9 mouse cellular contexts compared by ENCODE assay signal in the genomic region with DNA sequence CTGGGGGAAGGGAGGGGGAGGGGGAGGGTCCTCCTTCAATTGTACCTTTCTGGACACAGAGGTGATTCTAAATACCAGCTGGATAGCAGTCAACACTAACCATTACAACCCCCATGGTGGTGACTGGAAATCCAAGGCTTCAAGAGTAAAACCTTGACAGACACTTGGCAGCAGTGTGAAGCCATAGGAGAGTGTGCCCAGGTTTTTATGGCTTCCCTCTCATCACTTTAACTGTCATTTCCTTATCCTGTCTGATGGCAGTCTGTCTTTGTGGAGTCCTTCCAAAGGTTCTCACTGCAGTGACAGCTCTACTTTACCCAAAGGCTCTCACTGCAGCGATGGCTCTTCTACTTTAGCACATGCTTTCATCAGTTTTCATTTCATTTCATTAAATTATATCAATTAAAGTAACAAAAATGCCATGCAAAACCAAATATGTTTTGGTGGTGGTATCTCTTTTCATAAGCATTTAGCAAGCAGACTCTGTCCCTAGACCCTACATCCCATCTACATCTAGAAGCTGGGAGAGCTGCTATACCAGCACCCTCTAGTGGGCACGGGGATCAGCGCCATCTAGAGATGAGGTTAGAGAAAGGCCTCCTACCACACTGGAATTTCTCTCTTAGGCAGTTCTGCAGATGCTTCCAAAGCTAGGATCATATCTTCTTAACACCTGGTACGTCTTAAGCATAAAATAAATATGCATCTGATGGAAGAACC. TPM values are rescaled to one million over a fixed set of nuclear protein-coding genes. Genes with fewer than 3 reads are reported as not detected.
A peak's percentile ranks its signal among the peaks of the same experiment; 100 is the strongest.
DNase-seq lines count a peak whose midpoint lies in the region; ATAC-seq and TF ChIP-seq lines count a peak whose summit lies in the region.
"Had no signal": no experiment of that assay in that cellular context is flagged by ENCODE, and none has a peak within 500 bp of the region (broad histone marks: within the 10 kb centered on the region; RNA-seq: fewer than 3 reads in every experiment).

No protein-coding gene starts in this region.

- no peaks in the 10 kb centered on the region for H3K36me3 ChIP-seq in intestine, embryonic 14.5 days (ENCODE audit: control insufficient read depth, insufficient read depth, low read length)
- H3K36me3 ChIP-seq in intestine, embryonic 15.5 days, result no peaks in the 10 kb centered on the region
- H3K36me3 ChIP-seq in E14TG2a.4 (ENCODE audit: insufficient read depth, low read length), result no peaks in the 10 kb centered on the region
- H3K36me3 ChIP-seq: liver, embryonic 15.5 days had no signal

- H3K4me1 ChIP-seq in intestine, embryonic 14.5 days (replicated peaks; ENCODE audit: control insufficient read depth, insufficient read depth, low read length), result no peaks in the 10 kb centered on the region
- H3K4me1 ChIP-seq in intestine, embryonic 15.5 days (replicated peaks), result no peaks in the 10 kb centered on the region
- H3K4me1 ChIP-seq in E14TG2a.4 (replicated peaks; ENCODE audit: low read depth, low read length), result peaks cover 11% of the 10 kb centered on the region

- no peaks in the 10 kb centered on the region for H3K27me3 ChIP-seq in intestine, embryonic 14.5 days (replicated peaks; ENCODE audit: control insufficient read depth, insufficient read depth, low read length)
- no peaks in the 10 kb centered on the region for H3K27me3 ChIP-seq in intestine, embryonic 15.5 days (replicated peaks)
- H3K27me3 ChIP-seq in E14TG2a.4 (ENCODE audit: insufficient read depth, low read length), result 0 out of 2 replicates have a peak, but pooled peaks cover 2% of the 10 kb centered on the region
- H3K27me3 ChIP-seq: liver, embryonic 15.5 days had no signal

- peak; percentile 68 for DNase-seq in intestine, embryonic 14.5 days (ENCODE audit: low spot score)
- peak; percentile 35 for DNase-seq in cerebellum, adult 11-12 months
- peak; percentile 25 to 48 for DNase-seq in frontal cortex, postnatal 25 days (ENCODE audit: low spot score in 2 of 2)
- DNase-seq in layer of hippocampus, postnatal 10 days (ENCODE audit: low spot score in 2 of 2), result peak; percentile 69 to 79
- DNase-seq in mesoderm, embryonic 11.5 days (ENCODE audit: low read depth, low spot score), result peak; percentile 59
- DNase-seq in thymus, postnatal 10 days (ENCODE audit: low spot score in 2 of 2), result peak; percentile 55 to 80

- 33% methylated on average over 4 of the region's 4 CpGs for WGBS in intestine, embryonic 14.5 days
- 38% methylated on average over 4 of the region's 4 CpGs for WGBS in intestine, embryonic 15.5 days

- H3K9me3 ChIP-seq in intestine, embryonic 14.5 days (ENCODE audit: control insufficient read depth, low read length), result no peaks in the 10 kb centered on the region
- H3K9me3 ChIP-seq in intestine, embryonic 15.5 days, result no peaks in the 10 kb centered on the region
- peaks cover 12% of the 10 kb centered on the region for H3K9me3 ChIP-seq in E14TG2a.4 (ENCODE audit: low read length)
- H3K9me3 ChIP-seq: liver, embryonic 15.5 days had no signal

- H3K27ac ChIP-seq in intestine, embryonic 14.5 days (ENCODE audit: low read depth), result no peak overlapping the region
- no peak overlapping the region for H3K27ac ChIP-seq in intestine, embryonic 15.5 days
- H3K27ac ChIP-seq: liver, embryonic 15.5 days had no signal

- TF ChIP-seq CTCF in E14TG2a.4 (conservative IDR thresholded peaks at IDR 0.05; ENCODE audit: low read length), result peak; percentile 61

- H3K4me2 ChIP-seq in intestine, embryonic 14.5 days (ENCODE audit: low read length), result no peak overlapping the region
- H3K4me2 ChIP-seq in intestine, embryonic 15.5 days (replicated peaks), result no peak overlapping the region
- H3K4me2 ChIP-seq: liver, embryonic 15.5 days had no signal

- ATAC-seq in intestine, embryonic 14.5 days (replicated peaks; ENCODE audit: low FRiP score, low TSS enrichment, low read depth), result no peak; the same call in 1 of the 2 replicates
- no peak for ATAC-seq in intestine, embryonic 15.5 days

- no peak overlapping the region for H3K9ac ChIP-seq in intestine, embryonic 14.5 days (ENCODE audit: low read length)
- H3K9ac ChIP-seq in intestine, embryonic 15.5 days, result no peak overlapping the region
- H3K9ac ChIP-seq: liver, embryonic 15.5 days had no signal

- H3K4me3 ChIP-seq in intestine, embryonic 14.5 days (ENCODE audit: low read depth, low read length), result no peak overlapping the region
- no peak overlapping the region for H3K4me3 ChIP-seq in intestine, embryonic 15.5 days (replicated peaks)
- H3K4me3 ChIP-seq in E14TG2a.4 (replicated peaks; ENCODE audit: low read length), result no peak overlapping the region
- H3K4me3 ChIP-seq: liver, embryonic 15.5 days had no signal

RNA-seq across cellular contexts. Expression of a gene that starts 50.0 kb away (rescaled TPM):
- 38.9 and 41.6 TPM in 2 replicates for polyA plus RNA-seq in intestine, embryonic 14.5 days (2014; fragmentation: Nextera tagmentation; extraction: Ambion mirVana)
- 33.1 and 36.5 TPM in 2 replicates for polyA plus RNA-seq in intestine, embryonic 15.5 days (2015; fragmentation: Nextera tagmentation; extraction: Ambion mirVana)
- total RNA-seq in layer of hippocampus, postnatal 10 days (2021), result 10 to 100 TPM; 30.6 to 35.2 TPM
